Mouse (Mus musculus) intestine, embryonic 14.5 days (tissue): Measurements from ENCODE around the gene Tmem79. TPM values are rescaled to one million over a fixed set of nuclear protein-coding genes. Genes with fewer than 3 reads are reported as not detected.
"Not testable (repeated sequence)": the region's sequence is repeated elsewhere in the genome, so short reads cannot be mapped to it uniquely, and the experiment has no call there.

Source experiments
- ATAC-seq: fragments of 200-750 bp; cut with Nextera tagmentation; replicated peaks from 2 replicates; pipeline ENCODE4 v1.8.0; 2017; ENCODE audit warnings: low read depth, moderate number of reproducible peaks, moderate TSS enrichment, moderate library complexity; ENCODE audit not compliant: low FRiP score, low TSS enrichment
- DNase-seq: peaks from one replicate; pipeline ENCODE4 v3.0.0-alpha.2; 2018; ENCODE audit warnings: low spot score
- H3K27ac ChIP-seq: fragments of 300-500 bp; sonication (generic); 2 replicates; pipeline ENCODE4 v1.5.1; 2014; ENCODE audit warnings: low read depth, mild to moderate bottlenecking, control low read depth
- H3K27me3 ChIP-seq: fragments of 300-500 bp; sonication (generic); replicated peaks from 2 replicates; pipeline ENCODE4 v1.6.1; 2014; ENCODE audit warnings: low read length, control low read depth; ENCODE audit not compliant: control insufficient read depth, insufficient read depth
- H3K36me3 ChIP-seq: fragments of 300-500 bp; sonication (generic); 2 replicates; pipeline ENCODE4 v1.6.1; 2014; ENCODE audit warnings: low read length, control low read depth; ENCODE audit not compliant: control insufficient read depth, insufficient read depth
- H3K4me1 ChIP-seq: fragments of 300-500 bp; sonication (generic); replicated peaks from 2 replicates; pipeline ENCODE4 v1.6.1; 2014; ENCODE audit warnings: low read length, control low read depth, mixed read lengths; ENCODE audit not compliant: control insufficient read depth, insufficient read depth
- H3K4me2 ChIP-seq: fragments of 300-500 bp; sonication (generic); 2 replicates; pipeline ENCODE4 v1.6.1; 2014; ENCODE audit warnings: low read length
- H3K4me3 ChIP-seq: fragments of 300-500 bp; sonication (generic); 2 replicates; pipeline ENCODE4 v1.5.1; 2014; ENCODE audit warnings: low read depth, low read length, control low read depth, mixed read lengths
- H3K9ac ChIP-seq: fragments of 300-500 bp; sonication (generic); 2 replicates; pipeline ENCODE4 v1.6.1; 2014; ENCODE audit warnings: mild to moderate bottlenecking, low read length
- H3K9me3 ChIP-seq: fragments of 300-500 bp; sonication (generic); 2 replicates; pipeline ENCODE4 v1.6.1; 2016; ENCODE audit warnings: low read length, control low read depth; ENCODE audit not compliant: control insufficient read depth
- WGBS: fragments of 180-500 bp; shearing (Covaris S2); extraction: QIAGEN DNeasy Blood & Tissue Kit; methylation state at CpG from one replicate; pipeline ENCODE4 v1.1.7; 2014; 5-methylcytosine and 5-hydroxymethylcytosine counted together
- polyA plus RNA-seq: library from polyadenylated mRNA; unstranded; fragments of >200 nt; fragmentation: Nextera tagmentation; extraction: Ambion mirVana; gene quantifications from 2 replicates; pipeline ENCODE4 v1.2.1, GENCODE M21; 2014

Gene Tmem79
- polyA plus RNA-seq, 1 experiment from 2014 or later = 17.3 TPM

GRCm38 (mm10) chr3:88297321-88297851 is 38.6 kb downstream of the Tmem79 start:
- H3K9ac ChIP-seq = peak overlapping the region; percentile 81
- WGBS = under 1% methylated on average over 30 of the region's 30 CpGs
- H3K9me3 ChIP-seq = no peaks in the 10 kb centered on the region
- no peak for DNase-seq
- no peaks in the 10 kb centered on the region for H3K27me3 ChIP-seq
- H3K4me2 ChIP-seq = peak overlapping the region; percentile 91
- no peak for ATAC-seq
- H3K4me1 ChIP-seq = peaks cover 14% of the 10 kb centered on the region
- peaks cover 34% of the 10 kb centered on the region for H3K36me3 ChIP-seq
- peak overlapping the region; percentile 73 for H3K4me3 ChIP-seq
- H3K27ac ChIP-seq = peak overlapping the region; percentile 92

- peaks cover 14% of the 10 kb centered on the region for H3K4me1 ChIP-seq
- under 1% methylated on average over 44 of the region's 44 CpGs for WGBS
- peak; percentile 97 for ATAC-seq
- peak; percentile 95 for DNase-seq
- H3K4me2 ChIP-seq = peak within 1 kb of the TSS; percentile 91
- H3K27me3 ChIP-seq = no peaks in the 10 kb centered on the region
- H3K4me3 ChIP-seq = peak within 1 kb of the TSS; percentile 73
- peak within 1 kb of the TSS; percentile 92 for H3K27ac ChIP-seq
- peaks cover 29% of the 10 kb centered on the region for H3K36me3 ChIP-seq
- peak within 1 kb of the TSS; percentile 81 for H3K9ac ChIP-seq
- no peaks in the 10 kb centered on the region for H3K9me3 ChIP-seq
Measured at GRCm38 (mm10) chr3:88296561-88297318, 39.2 kb downstream of the Tmem79 start, which contains the start of the genes Tsacc and Cct3. Tsacc (minus strand) TSS chr3:88296999. Cct3 (plus strand) TSS chr3:88297116.

- Histone ChIP-seq H3K4me1 (peaks cover 14% of the 10 kb centered on the region), H3K27me3 (no peaks in the 10 kb centered on the region), H3K9ac (peak overlapping the region; percentile 55), H3K4me2 (peak overlapping the region; percentile 66), H3K27ac (peak overlapping the region; percentile 74), H3K9me3 (no peaks in the 10 kb centered on the region), H3K4me3 (peak overlapping the region; percentile 73), H3K36me3 (peaks cover 23% of the 10 kb centered on the region)
- DNase-seq (peak; percentile 52), ATAC-seq (peak; percentile 33; the same call in 1 of the 2 replicates)
- 2% methylated on average over 12 of the region's 12 CpGs for WGBS
Measured at GRCm38 (mm10) chr3:88296110-88296560, 39.8 kb downstream of the Tmem79 start.

- not testable (repeated sequence) for ATAC-seq, H3K9me3 ChIP-seq, DNase-seq, H3K27me3 ChIP-seq, H3K9ac ChIP-seq, H3K27ac ChIP-seq
- Histone ChIP-seq H3K4me3 (0 out of 2 replicates have a peak overlapping the region, but pooled peaks have one; percentile 73), H3K4me2 (peak overlapping the region; percentile 66), H3K4me1 (peaks cover 14% of the 10 kb centered on the region), H3K36me3 (peaks cover 14% of the 10 kb centered on the region)
- WGBS = 48% methylated on average over 1 of the region's 1 CpGs
Measured at GRCm38 (mm10) chr3:88295272-88295671, 40.7 kb downstream of the Tmem79 start.

DNA sequence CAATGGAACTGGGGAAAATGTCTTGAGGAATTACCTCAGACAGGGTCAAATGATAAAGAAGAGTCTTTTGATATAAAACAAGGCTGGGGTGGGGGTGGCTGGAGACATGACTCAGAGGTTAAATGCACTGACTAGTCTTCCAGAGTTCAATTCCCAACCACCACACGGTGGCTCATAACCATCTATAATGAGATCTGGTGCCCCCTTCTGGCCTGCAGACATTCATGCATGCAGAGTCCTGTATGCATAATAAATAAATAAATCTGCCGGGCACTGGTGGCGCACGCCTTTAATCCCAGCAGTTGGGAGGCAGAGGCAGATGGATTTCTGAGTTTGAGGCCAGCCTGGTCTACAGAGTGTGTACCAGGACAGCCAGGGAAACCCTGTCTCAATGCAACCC is 44.0 kb downstream of the Tmem79 start:
- peaks cover 7% of the 10 kb centered on the region; the same call in 1 of the 2 replicates for H3K4me1 ChIP-seq
- WGBS = 54% methylated on average over 4 of the region's 4 CpGs
- no peaks in the 10 kb centered on the region for H3K27me3 ChIP-seq
- H3K4me2 ChIP-seq = no peak overlapping the region
- H3K27ac ChIP-seq = no peak overlapping the region
- DNase-seq = no peak
- no peaks in the 10 kb centered on the region for H3K36me3 ChIP-seq
- H3K9ac ChIP-seq = no peak overlapping the region
- no peak for ATAC-seq
- no peak overlapping the region for H3K4me3 ChIP-seq
- no peaks in the 10 kb centered on the region for H3K9me3 ChIP-seq

DNA sequence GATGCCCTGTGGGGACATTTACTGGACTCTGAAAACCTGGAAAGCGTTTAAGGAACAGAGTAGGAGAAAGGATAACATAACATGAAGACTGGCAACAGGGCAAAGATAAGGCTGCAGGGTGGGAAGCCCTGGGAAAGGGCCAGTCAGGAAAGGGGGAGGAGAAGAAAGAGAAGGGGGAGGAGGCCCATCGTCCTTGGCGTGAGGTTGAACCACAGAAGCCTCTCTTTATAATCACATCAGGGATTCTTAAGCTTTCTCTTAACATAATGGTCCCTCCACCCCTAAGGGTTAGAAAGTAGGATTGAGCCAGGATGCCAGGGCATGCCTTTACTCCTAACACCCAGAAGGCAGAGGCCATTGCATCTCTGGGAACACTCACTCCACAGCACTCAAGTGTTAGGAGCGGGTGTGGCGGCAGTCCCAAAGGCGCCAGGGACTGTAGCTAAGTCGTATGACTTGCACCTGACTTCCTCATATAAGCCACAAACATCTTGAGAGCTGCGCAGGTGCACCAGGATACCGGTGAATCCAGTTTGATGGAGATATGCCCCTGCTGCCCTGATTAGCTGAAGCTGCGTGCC is 47.7 kb downstream of the Tmem79 start:
- 81% methylated on average over 8 of the region's 10 CpGs for WGBS
- not testable (repeated sequence) for DNase-seq, H3K9ac ChIP-seq, H3K4me3 ChIP-seq, H3K9me3 ChIP-seq, ATAC-seq, H3K4me2 ChIP-seq, H3K4me1 ChIP-seq, H3K27me3 ChIP-seq, H3K27ac ChIP-seq, H3K36me3 ChIP-seq

GRCm38 (mm10) chr3:88287110-88287509 is 48.8 kb downstream of the Tmem79 start, which contains the start of gene Gm38392:
Gm38392 (minus strand) TSS chr3:88287210.
- no peak within 1 kb of the TSS for H3K9ac ChIP-seq
- WGBS = 91% methylated on average over 4 of the region's 4 CpGs
- no peak within 1 kb of the TSS for H3K4me2 ChIP-seq
- H3K4me3 ChIP-seq = no peak within 1 kb of the TSS
- H3K36me3 ChIP-seq = no peaks in the 10 kb centered on the region
- no peak within 1 kb of the TSS for H3K27ac ChIP-seq
- no peaks in the 10 kb centered on the region for H3K4me1 ChIP-seq
- ATAC-seq (no peak), DNase-seq (no peak)
- H3K9me3 ChIP-seq = no peaks in the 10 kb centered on the region
- H3K27me3 ChIP-seq = no peaks in the 10 kb centered on the region

GRCm38 (mm10) chr3:88285565-88285895 is 50.4 kb downstream of the Tmem79 start:
- DNase-seq, ATAC-seq, H3K27me3 ChIP-seq, H3K27ac ChIP-seq, H3K4me3 ChIP-seq, H3K9ac ChIP-seq, H3K4me2 ChIP-seq, H3K4me1 ChIP-seq, H3K9me3 ChIP-seq, H3K36me3 ChIP-seq: not testable (repeated sequence)
- no CpG with 5 or more reads among the region's 2 CpGs for WGBS
